18 mouse cellular contexts compared by ENCODE assay signal in genomic region chr1:164603433-164603832, GRCm38 (mm10).
DNase-seq lines count a peak whose midpoint lies in the region; ATAC-seq and TF ChIP-seq lines count a peak whose summit lies in the region.
"Had no signal": no experiment of that assay in that cellular context is flagged by ENCODE, and none has a peak within 500 bp of the region (broad histone marks: within the 10 kb centered on the region; RNA-seq: fewer than 3 reads in every experiment).

No protein-coding gene starts in this region.

- no peaks in the 10 kb centered on the region for H3K27me3 ChIP-seq in intestine, postnatal 0 days (replicated peaks; ENCODE audit: control insufficient read depth, insufficient read depth, low read length)
- H3K27me3 ChIP-seq in intestine, embryonic 16.5 days (replicated peaks; ENCODE audit: control insufficient read depth, insufficient read depth, low read length), result no peaks in the 10 kb centered on the region
- H3K27me3 ChIP-seq in lung, embryonic 14.5 days (ENCODE audit: insufficient read depth, low read length), result no peaks in the 10 kb centered on the region
- H3K27me3 ChIP-seq in MEL (ENCODE audit: control insufficient read depth in 1 of 2, insufficient read depth in 2 of 2, low read length in 2 of 2), result no peaks in the 10 kb centered on the region
- no peaks in the 10 kb centered on the region for H3K27me3 ChIP-seq in splenic B cell, adult 2 months (ENCODE audit: control insufficient read depth, insufficient read depth, low read length, poor library complexity, severe bottlenecking)
- H3K27me3 ChIP-seq: forebrain, embryonic 15.5 days; intestine, embryonic 15.5 days; neural tube, embryonic 15.5 days had no signal

- TF ChIP-seq CTCF in intestine, postnatal 0 days (IDR thresholded peaks at IDR 0.05; ENCODE audit: low read depth), result 0 out of 2 replicates have a peak, but pooled peaks have one; percentile 21
- 0 out of 2 replicates have a peak, but pooled peaks have one; percentile 8 for TF ChIP-seq CTCF in lung, embryonic 14.5 days (IDR thresholded peaks at IDR 0.05; ENCODE audit: low read depth)
- TF ChIP-seq CTCF in MEL (IDR thresholded peaks at IDR 0.05 in 2 of 3, conservative IDR thresholded peaks at IDR 0.05 in 1 of 3; ENCODE audit: control insufficient read depth in 1 of 3, insufficient read depth in 1 of 3, low read depth in 2 of 3, low read length in 3 of 3, poor library complexity in 1 of 3, severe bottlenecking in 1 of 3), result peak; percentile 18 to 46 (median 19); a peak in 4 of 6 replicates

- DNase-seq in lung, embryonic 14.5 days, result no peak
- no peak for DNase-seq in lung, postnatal 4 days
- DNase-seq in MEL (ENCODE audit: low read depth, low spot score), result peak; percentile 11
- peak; percentile 10 for DNase-seq in splenic B cell, adult 2 months (ENCODE audit: low read depth, low spot score)
- no peak for DNase-seq in embryo, embryonic 11 days
- DNase-seq in urinary bladder, postnatal 25 days (ENCODE audit: low spot score), result no peak
- DNase-seq: kidney, postnatal 25 days; layer of hippocampus, adult 9-11 months; midbrain, embryonic 14.5 days; right cerebral cortex, postnatal 4 days; thymus, adult 2 months had no signal

- no peak overlapping the region for H3K27ac ChIP-seq in intestine, postnatal 0 days (ENCODE audit: low read depth, low read length)
- H3K27ac ChIP-seq in intestine, embryonic 16.5 days (ENCODE audit: low read length), result no peak overlapping the region
- no peak overlapping the region for H3K27ac ChIP-seq in lung, embryonic 14.5 days (ENCODE audit: low read depth)
- H3K27ac ChIP-seq in MEL (ENCODE audit: control insufficient read depth, low read depth, low read length), result no peak overlapping the region
- H3K27ac ChIP-seq: forebrain, embryonic 15.5 days; intestine, embryonic 15.5 days; neural tube, embryonic 15.5 days had no signal

- no peak overlapping the region for H3K9ac ChIP-seq in intestine, postnatal 0 days (ENCODE audit: low read depth, low read length)
- no peak overlapping the region for H3K9ac ChIP-seq in intestine, embryonic 16.5 days (ENCODE audit: low read depth, low read length)
- H3K9ac ChIP-seq in lung, embryonic 14.5 days, result no peak overlapping the region
- no peak overlapping the region for H3K9ac ChIP-seq in MEL (ENCODE audit: control insufficient read depth, low read depth, low read length, poor library complexity, severe bottlenecking)
- H3K9ac ChIP-seq: forebrain, embryonic 15.5 days; intestine, embryonic 15.5 days; neural tube, embryonic 15.5 days had no signal

- no peak overlapping the region for H3K4me3 ChIP-seq in intestine, postnatal 0 days (ENCODE audit: low read depth, low read length)
- H3K4me3 ChIP-seq in intestine, embryonic 16.5 days (ENCODE audit: low read length), result no peak overlapping the region
- H3K4me3 ChIP-seq in lung, embryonic 14.5 days (ENCODE audit: low read depth, low read length), result no peak overlapping the region
- no peak overlapping the region for H3K4me3 ChIP-seq in MEL (ENCODE audit: control insufficient read depth in 1 of 2, insufficient read depth in 1 of 2, low read depth in 2 of 2, low read length in 2 of 2)
- H3K4me3 ChIP-seq: erythroblast, embryonic 14.5 days; forebrain, embryonic 15.5 days; intestine, embryonic 15.5 days; myocyte; neural tube, embryonic 15.5 days had no signal

- H3K9me3 ChIP-seq in intestine, postnatal 0 days (ENCODE audit: control insufficient read depth), result no peaks in the 10 kb centered on the region
- no peaks in the 10 kb centered on the region for H3K9me3 ChIP-seq in intestine, embryonic 16.5 days (ENCODE audit: control insufficient read depth, low read length)
- no peaks in the 10 kb centered on the region for H3K9me3 ChIP-seq in lung, embryonic 14.5 days (ENCODE audit: low read depth, low read length)
- no peaks in the 10 kb centered on the region for H3K9me3 ChIP-seq in MEL (replicated peaks; ENCODE audit: insufficient read depth, low read length)
- H3K9me3 ChIP-seq: forebrain, embryonic 15.5 days; intestine, embryonic 15.5 days; neural tube, embryonic 15.5 days had no signal

- peak; percentile 1; the same call in 1 of the 2 replicates for TF ChIP-seq RAD21 in MEL (IDR thresholded peaks at IDR 0.05; ENCODE audit: low read depth, low read length)

- TF ChIP-seq EP300 in MEL (IDR thresholded peaks at IDR 0.05; ENCODE audit: low read depth in 1 of 2, low read length in 2 of 2), result no peak

- no peaks in the 10 kb centered on the region for H3K36me3 ChIP-seq in intestine, postnatal 0 days (ENCODE audit: control insufficient read depth, insufficient read depth)
- H3K36me3 ChIP-seq in intestine, embryonic 16.5 days (ENCODE audit: control insufficient read depth, insufficient read depth, low read length), result no peaks in the 10 kb centered on the region
- H3K36me3 ChIP-seq in lung, embryonic 14.5 days (ENCODE audit: insufficient read depth), result no peaks in the 10 kb centered on the region
- H3K36me3 ChIP-seq in MEL (ENCODE audit: control insufficient read depth in 1 of 2, insufficient read depth in 2 of 2, low read length in 2 of 2), result no peaks in the 10 kb centered on the region
- H3K36me3 ChIP-seq in splenic B cell, adult 2 months (ENCODE audit: control insufficient read depth, insufficient read depth, low read length, poor library complexity, severe bottlenecking), result no peaks in the 10 kb centered on the region
- H3K36me3 ChIP-seq: forebrain, embryonic 15.5 days; intestine, embryonic 15.5 days; neural tube, embryonic 15.5 days had no signal

- no peaks in the 10 kb centered on the region for H3K4me1 ChIP-seq in intestine, postnatal 0 days (replicated peaks; ENCODE audit: control insufficient read depth, insufficient read depth, low read length)
- H3K4me1 ChIP-seq in intestine, embryonic 16.5 days (ENCODE audit: control insufficient read depth, insufficient read depth, low read length), result no peaks in the 10 kb centered on the region
- H3K4me1 ChIP-seq in lung, embryonic 14.5 days (ENCODE audit: insufficient read depth), result no peaks in the 10 kb centered on the region
- H3K4me1 ChIP-seq in MEL (ENCODE audit: control insufficient read depth in 1 of 2, insufficient read depth in 2 of 2, low read length in 2 of 2), result no peaks in the 10 kb centered on the region
- H3K4me1 ChIP-seq: intestine, embryonic 15.5 days had no signal

- no peak for TF ChIP-seq POLR2A in MEL (IDR thresholded peaks at IDR 0.05; ENCODE audit: control insufficient read depth in 1 of 2, insufficient read depth in 1 of 2, low read depth in 1 of 2, low read length in 2 of 2, poor library complexity in 1 of 2)

- 74% methylated on average over 3 of the region's 3 CpGs for WGBS in intestine, postnatal 0 days
- 73% methylated on average over 3 of the region's 3 CpGs for WGBS in intestine, embryonic 16.5 days
- WGBS in lung, embryonic 14.5 days, result 68% methylated on average over 3 of the region's 3 CpGs

- ATAC-seq in intestine, postnatal 0 days, result no peak
- ATAC-seq in intestine, embryonic 16.5 days, result no peak
- ATAC-seq in lung, embryonic 14.5 days (ENCODE audit: insufficient read depth), result no peak
- ATAC-seq: forebrain, embryonic 15.5 days; intestine, embryonic 15.5 days had no signal

- no peaks in the 10 kb centered on the region for H3K79me2 ChIP-seq in MEL (ENCODE audit: control insufficient read depth, insufficient read depth, low read length, poor library complexity)

- H3K4me2 ChIP-seq in intestine, postnatal 0 days (replicated peaks; ENCODE audit: low read depth), result no peak overlapping the region
- no peak overlapping the region for H3K4me2 ChIP-seq in intestine, embryonic 16.5 days (ENCODE audit: low read depth, low read length)
- H3K4me2 ChIP-seq in lung, embryonic 14.5 days, result no peak overlapping the region
- H3K4me2 ChIP-seq: forebrain, embryonic 15.5 days; intestine, embryonic 15.5 days; neural tube, embryonic 15.5 days had no signal

TF ChIP-seq in MEL, 35 proteins besides CTCF, POLR2A, EP300 and RAD21:
- TF ChIP-seq KAT2A (conservative IDR thresholded peaks at IDR 0.05; ENCODE audit: low read depth, low read length) (no peak), POLR2AphosphoS2 (IDR thresholded peaks at IDR 0.05; ENCODE audit: low read length) (no peak), GATA1 (IDR thresholded peaks at IDR 0.05; ENCODE audit: low read depth, low read length) (no peak), TAL1 (IDR thresholded peaks at IDR 0.05; ENCODE audit: low read length) (no peak), POLR2AphosphoS5 (IDR thresholded peaks at IDR 0.05; ENCODE audit: borderline replicate concordance, low read depth, low read length) (no peak), ZC3H11A (IDR thresholded peaks at IDR 0.05; ENCODE audit: low read depth, low read length) (no peak), SMC3 (IDR thresholded peaks at IDR 0.05; ENCODE audit: low read depth, low read length) (no peak), SIN3A (IDR thresholded peaks at IDR 0.05; ENCODE audit: low read length) (no peak), MAFK (IDR thresholded peaks at IDR 0.05; ENCODE audit: borderline replicate concordance, low read depth, low read length) (no peak), USF1 (IDR thresholded peaks at IDR 0.05; ENCODE audit: low read depth, low read length) (no peak), ZNF384 (IDR thresholded peaks at IDR 0.05; ENCODE audit: low read depth, low read length) (no peak), MYB (IDR thresholded peaks at IDR 0.05; ENCODE audit: low read depth, low read length) (no peak), TCF12 (IDR thresholded peaks at IDR 0.05; ENCODE audit: low read depth, low read length) (no peak), MYC (IDR thresholded peaks at IDR 0.05; ENCODE audit: low read depth, low read length) (no peak), CHD1 (IDR thresholded peaks at IDR 0.05; ENCODE audit: low read depth, low read length) (no peak), CHD2 (IDR thresholded peaks at IDR 0.05; ENCODE audit: low read length) (no peak), ETS1 (IDR thresholded peaks at IDR 0.05; ENCODE audit: low read depth, low read length) (no peak), UBTF (IDR thresholded peaks at IDR 0.05; ENCODE audit: borderline replicate concordance, insufficient read depth, low read depth, low read length) (no peak), NELFE (IDR thresholded peaks at IDR 0.05; ENCODE audit: low read depth, low read length) (no peak)

Comparison
In these comparisons a context has a peak if more than half of its experiments do, and no peak if none do; other contexts are left out.
1. DNase-seq: peak in MEL (single experiment) and splenic B cell, adult 2 months (single experiment); none in lung, embryonic 14.5 days (single experiment), lung, postnatal 4 days (0 of 2), embryo, embryonic 11 days (single experiment) and urinary bladder, postnatal 25 days (single experiment).
2. Peak in every context shown above with its lines, with median percentiles within 50 percentile points of each other: CTCF ChIP-seq.